Mouse (Mus musculus): ENCODE measurements at regions not wholly inside any gene's neighbourhood (a gene's known extent, or its start where the extent isn't known, plus 50 kb on each side); places are given as distances from the start of the nearest gene placed in this dataset.
A peak's percentile ranks its signal among the peaks of the same experiment; 100 is the strongest.

GRCm38 (mm10) chr9:120808741-120809425 lies 120.1 kb upstream of the Ctnnb1 start:
- no peak for DNase-seq (ENCODE audit: low read depth, low spot score)

DNA sequence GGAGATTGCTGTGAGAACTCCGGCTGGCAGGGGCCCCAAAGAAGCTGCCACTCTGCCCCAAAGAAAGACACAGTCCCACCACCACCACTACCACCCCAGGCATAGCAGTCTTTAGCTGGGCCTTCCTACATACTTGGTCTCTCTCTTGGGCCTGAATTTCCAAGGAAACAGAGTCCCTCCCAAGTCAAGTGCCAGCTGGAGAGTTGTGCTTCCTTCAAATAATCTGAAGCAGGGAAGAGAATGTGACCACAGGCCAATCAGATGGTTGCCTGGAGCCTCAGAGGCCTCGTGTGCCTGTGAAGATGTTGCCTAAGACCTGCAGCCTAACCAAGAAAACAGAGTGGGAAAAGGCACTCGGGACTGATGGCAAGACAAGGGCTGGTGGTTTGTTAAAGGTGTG lies 117.5 kb upstream of the Ctnnb1 start:
- no peak for DNase-seq (ENCODE audit: low read depth, low spot score)

DNA sequence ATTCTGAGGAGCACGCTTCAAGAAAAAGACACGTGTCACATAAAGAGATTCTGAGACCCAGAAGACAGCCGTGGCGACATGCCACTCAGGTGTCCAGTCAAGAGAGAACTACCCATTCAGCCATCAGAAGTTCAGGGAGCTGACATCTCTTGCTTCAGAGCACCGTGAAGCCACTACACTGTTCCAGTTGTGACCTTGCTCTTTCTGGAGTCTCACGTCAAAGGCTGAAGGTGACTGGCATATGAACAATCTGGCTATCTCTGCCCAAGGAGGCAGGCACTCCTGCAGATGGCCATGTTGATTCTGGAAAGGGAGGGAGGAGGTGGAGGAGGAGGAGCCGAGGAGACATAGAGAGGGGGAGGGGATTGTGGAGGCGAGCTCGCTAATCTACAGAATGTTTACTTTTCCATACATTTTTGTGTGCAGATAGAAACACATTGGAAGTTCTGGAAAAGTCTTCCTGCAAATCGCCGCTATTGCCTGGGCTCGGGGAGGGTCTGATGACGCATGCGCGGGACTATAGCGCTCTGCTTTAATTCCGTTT lies 116.3 kb upstream of the Ctnnb1 start:
- DNase-seq (ENCODE audit: low read depth, low spot score): no peak

DNA sequence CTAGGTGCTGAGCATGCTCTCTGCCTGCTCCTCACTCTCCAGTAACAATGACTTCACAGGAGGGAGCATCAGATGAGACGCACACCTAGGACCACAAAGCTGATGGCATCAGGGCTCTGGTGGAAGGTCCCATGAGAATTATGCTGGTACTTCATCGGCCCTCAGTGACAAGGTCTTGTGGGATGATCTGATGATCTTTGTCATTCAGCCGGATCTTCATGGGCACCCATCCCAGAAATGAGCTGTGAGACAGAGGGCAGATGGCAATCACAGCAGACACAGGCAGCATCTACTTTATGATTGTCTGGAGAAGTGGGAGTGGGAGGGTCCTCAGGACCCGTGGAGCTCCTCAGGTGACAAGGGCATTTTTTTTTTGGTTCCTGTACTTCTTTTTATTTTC lies 114.7 kb upstream of the Ctnnb1 start:
- DNase-seq (ENCODE audit: low read depth, low spot score): no peak

DNA sequence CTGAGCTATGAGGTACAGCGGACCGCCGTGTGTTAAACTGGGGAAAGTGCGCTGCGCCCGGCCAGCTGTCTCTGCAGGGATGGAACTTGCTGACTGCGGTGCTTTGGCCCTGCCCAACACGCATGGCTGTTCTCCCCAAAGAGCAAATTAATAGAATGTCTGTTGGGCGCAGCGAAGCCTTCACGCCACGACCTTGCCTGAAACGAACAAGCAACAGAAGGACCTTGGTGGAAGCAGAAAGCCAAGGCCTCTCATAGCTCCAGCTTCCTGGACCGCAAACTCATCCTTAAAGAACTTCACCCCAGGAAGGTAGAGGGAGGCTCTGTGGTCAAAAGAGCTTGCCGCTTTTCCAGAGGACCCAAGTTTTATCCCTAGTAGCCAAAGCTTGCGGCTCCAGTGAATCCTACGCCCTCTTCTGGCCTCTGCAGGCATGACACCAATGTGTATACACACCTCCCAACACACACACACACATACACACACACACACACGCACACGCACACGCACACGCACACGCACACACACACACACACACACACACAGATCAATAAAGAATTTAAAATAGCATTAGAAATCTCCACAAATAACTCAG lies 110.2 kb upstream of the Ctnnb1 start:
- DNase-seq (ENCODE audit: low read depth, low spot score): no peak

GRCm38 (mm10) chr9:120820892-120821291 lies 108.1 kb upstream of the Ctnnb1 start:
- no peak for DNase-seq (ENCODE audit: low read depth, low spot score)

DNA sequence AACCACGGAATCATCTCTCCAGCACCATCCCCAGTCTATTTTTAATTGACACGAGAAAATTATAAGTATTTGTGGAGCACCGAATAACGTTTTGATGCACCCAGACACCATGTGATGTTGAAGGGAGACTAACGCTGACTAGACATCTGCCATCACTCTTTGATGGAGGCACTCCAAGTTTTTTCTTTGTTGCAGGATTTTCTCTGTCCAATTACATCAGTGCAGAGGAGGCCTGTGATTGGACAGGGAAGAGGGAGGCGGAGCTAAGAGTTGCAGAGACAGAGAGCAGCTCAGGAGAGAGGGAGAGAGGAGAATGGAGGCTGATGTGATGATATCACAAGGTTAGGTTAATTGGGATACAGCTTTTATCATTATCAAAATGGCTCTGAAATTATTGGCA lies 105.6 kb upstream of the Ctnnb1 start:
- DNase-seq (ENCODE audit: low read depth, low spot score): peak; percentile 14

GRCm38 (mm10) chr9:120826266-120826665 lies 102.8 kb upstream of the Ctnnb1 start:
- no peak for DNase-seq (ENCODE audit: low read depth, low spot score)

DNA sequence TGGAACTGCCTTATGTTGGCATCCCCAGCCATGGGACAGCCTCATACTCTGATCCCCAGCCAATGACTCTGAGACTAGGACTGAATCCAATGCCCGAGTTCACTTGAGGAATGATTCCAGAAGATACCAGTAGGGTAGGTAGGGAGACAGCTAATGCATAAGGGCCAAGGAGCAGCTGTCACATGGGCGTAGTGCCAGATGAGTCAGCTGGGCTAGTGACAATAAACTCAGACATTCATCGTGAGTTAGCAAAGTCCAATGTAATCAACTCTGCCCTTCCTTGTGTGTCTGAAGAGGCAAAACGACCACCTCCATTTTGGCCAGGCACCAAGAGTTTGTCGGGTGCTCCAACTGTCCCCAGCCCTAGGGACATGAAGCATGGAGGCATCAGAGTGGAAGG lies 98.5 kb upstream of the Ctnnb1 start:
- no peak for DNase-seq (ENCODE audit: low read depth, low spot score)

- no peak for DNase-seq (ENCODE audit: low read depth, low spot score)
Observed at GRCm38 (mm10) chr9:120834166-120834565, 94.8 kb upstream of the Ctnnb1 start.

- DNase-seq (ENCODE audit: low read depth, low spot score): no peak
Observed at GRCm38 (mm10) chr9:120835621-120836020, 93.4 kb upstream of the Ctnnb1 start.

GRCm38 (mm10) chr9:120837431-120838150 lies 91.4 kb upstream of the Ctnnb1 start:
- DNase-seq (ENCODE audit: low read depth, low spot score): no peak

GRCm38 (mm10) chr9:120843753-120844152 lies 85.3 kb upstream of the Ctnnb1 start:
- no peak for DNase-seq (ENCODE audit: low read depth, low spot score)

DNA sequence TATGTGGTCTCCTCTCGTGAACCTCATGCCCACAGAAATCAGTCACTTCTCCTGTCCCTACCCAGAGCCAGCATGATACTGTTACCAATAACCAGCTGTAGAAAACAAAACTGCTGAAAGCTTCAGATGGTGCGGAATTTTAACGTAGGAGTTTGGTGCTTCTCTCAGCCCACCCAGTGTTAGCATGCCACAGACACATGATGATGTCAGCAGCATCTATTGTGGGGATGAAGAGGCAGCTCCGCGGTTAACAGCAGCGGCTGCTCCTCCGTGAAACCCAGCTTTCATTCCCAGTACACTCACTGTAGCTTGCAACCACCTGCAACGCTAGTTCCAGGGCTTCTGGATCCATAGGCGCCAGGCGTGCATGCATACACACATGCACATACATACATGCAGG lies 83.5 kb upstream of the Ctnnb1 start:
- DNase-seq (ENCODE audit: low read depth, low spot score): no peak

GRCm38 (mm10) chr9:120847649-120848048 lies 81.4 kb upstream of the Ctnnb1 start:
- DNase-seq (ENCODE audit: low read depth, low spot score): no peak

DNA sequence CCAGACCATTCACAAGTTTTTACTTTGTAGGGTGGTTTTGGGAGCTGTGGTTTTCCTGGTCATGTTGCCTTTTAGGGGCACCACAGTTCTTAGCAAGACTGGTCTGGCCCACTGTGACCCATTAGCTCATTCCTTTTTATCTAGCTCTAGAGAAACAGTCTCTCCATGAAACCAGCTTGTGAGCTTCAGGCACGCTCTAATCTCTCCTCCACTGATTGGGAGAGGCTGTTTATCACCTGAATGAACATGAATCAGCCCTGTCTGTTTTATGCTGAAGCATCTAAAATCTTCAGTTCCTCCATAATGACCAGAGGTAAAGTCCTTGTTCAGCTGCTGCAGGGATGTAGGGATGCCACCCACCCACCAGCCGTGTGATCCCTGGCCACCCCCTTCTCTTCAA lies 80.1 kb upstream of the Ctnnb1 start:
- DNase-seq (ENCODE audit: low read depth, low spot score): no peak

DNA sequence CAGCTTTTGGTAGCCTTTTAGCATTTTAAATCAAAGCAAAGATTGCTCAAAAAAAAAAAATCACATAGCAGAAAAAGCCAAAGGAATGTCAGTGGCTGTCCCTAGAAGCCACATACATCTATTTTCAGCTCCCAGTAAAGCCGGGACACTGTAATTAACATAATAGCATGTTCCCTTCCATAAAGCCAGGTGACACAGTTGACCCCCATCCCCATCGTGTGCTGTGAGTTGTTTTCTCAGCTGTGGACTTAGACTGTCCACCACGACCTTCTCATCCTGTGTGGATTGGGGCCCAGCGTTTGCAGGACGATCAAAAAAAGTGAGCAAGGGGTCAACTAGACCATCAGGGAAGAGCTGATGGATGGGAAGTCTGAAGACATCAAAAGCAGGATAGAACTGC lies 78.9 kb upstream of the Ctnnb1 start:
- no peak for DNase-seq (ENCODE audit: low read depth, low spot score)

GRCm38 (mm10) chr9:120851914-120852313 lies 77.1 kb upstream of the Ctnnb1 start:
- DNase-seq (ENCODE audit: low read depth, low spot score): no peak

DNA sequence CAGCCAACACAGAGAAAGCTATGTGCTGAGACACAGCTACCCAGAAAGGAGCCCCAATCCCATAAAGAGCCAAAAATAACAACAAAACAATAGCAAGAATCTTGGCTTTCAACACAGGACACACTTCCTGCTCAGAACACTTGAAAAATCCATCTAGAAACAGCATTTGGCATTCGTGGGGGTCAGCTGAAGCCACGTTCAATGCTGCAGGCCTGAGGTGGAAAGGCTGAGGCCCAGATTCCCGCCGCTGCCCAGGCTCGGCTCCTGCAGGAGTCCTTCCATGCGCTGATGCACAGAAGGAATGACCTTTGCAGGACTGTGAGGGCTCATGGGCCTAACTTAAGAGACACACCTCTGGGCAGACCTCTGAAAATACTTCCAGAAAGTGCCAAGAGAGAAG lies 76.4 kb upstream of the Ctnnb1 start:
- no peak for DNase-seq (ENCODE audit: low read depth, low spot score)

GRCm38 (mm10) chr9:120853032-120853597 lies 75.9 kb upstream of the Ctnnb1 start:
- DNase-seq (ENCODE audit: low read depth, low spot score): no peak

DNA sequence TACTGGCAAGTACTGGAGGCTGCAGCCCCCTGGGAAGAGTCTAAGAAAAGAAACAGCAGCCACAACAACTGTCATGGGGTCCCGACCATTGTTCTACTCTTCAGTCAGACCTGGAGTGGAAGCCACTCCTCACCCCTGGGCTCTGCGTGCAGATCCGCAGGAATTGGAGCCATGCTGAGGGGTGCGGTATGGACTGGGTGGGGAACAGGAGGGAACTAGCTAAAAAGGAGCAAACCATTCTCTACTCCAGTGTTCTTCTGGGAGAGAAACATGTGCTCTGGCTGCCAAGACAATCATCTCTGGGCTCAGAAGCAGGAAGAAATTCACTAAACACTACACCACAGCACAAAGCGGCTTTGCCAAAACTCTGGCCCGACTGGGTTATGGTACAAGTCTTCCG lies 74.7 kb upstream of the Ctnnb1 start:
- DNase-seq (ENCODE audit: low read depth, low spot score): no peak

- no peak for DNase-seq (ENCODE audit: low read depth, low spot score)
Observed at GRCm38 (mm10) chr9:120855293-120856050, 73.5 kb upstream of the Ctnnb1 start.
